Mouse (Mus musculus) bone marrow, adult 2 months (tissue): ENCODE measurements around the gene Fbxl17.

Experiments
- CTCF ChIP-seq: fragments of 200-500 bp; IDR thresholded peaks from 2 replicates; pipeline ENCODE4 v1.5.1; 2011; ENCODE audit warnings: low read length, control low read depth; ENCODE audit not compliant: control insufficient read depth, insufficient read depth
- POLR2A ChIP-seq: fragments of 200-500 bp; IDR thresholded peaks from 2 replicates; pipeline ENCODE4 v1.6.1; 2011; ENCODE audit warnings: low read depth, mild to moderate bottlenecking, control low read depth, low read length, borderline replicate concordance; ENCODE audit not compliant: control insufficient read depth

DNA sequence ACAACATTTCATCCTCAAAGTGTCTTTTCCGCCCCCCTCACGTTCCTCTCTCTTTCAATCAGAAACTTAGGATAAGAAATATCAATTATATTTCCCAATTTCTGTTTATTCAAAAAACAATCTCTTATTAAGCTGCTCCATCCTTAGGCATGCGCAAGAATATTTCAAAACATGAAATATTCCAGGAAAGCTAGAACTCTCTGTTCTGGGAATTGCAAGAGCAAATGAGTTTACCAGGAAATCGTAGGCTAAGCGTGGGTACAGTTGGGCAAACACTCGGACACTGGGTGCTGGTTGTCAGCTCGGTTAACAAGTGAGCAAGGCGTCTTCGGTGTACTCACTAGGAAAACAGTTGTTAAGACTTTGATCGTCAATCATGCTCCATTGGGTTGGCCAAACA is 489.0 kb downstream of the Fbxl17 start:
- TF ChIP-seq CTCF (no peak), POLR2A (no peak)
